Mouse (Mus musculus) thymus, postnatal 10 days (tissue): ENCODE results near the gene Bhlhe23.

Experiments used
- DNase-seq, 2 experiments: peaks; one replicate each; pipeline ENCODE4 v3.0.0; 2021; ENCODE audit warnings: low spot score in 2 of 2

Bhlhe23 gene

DNA sequence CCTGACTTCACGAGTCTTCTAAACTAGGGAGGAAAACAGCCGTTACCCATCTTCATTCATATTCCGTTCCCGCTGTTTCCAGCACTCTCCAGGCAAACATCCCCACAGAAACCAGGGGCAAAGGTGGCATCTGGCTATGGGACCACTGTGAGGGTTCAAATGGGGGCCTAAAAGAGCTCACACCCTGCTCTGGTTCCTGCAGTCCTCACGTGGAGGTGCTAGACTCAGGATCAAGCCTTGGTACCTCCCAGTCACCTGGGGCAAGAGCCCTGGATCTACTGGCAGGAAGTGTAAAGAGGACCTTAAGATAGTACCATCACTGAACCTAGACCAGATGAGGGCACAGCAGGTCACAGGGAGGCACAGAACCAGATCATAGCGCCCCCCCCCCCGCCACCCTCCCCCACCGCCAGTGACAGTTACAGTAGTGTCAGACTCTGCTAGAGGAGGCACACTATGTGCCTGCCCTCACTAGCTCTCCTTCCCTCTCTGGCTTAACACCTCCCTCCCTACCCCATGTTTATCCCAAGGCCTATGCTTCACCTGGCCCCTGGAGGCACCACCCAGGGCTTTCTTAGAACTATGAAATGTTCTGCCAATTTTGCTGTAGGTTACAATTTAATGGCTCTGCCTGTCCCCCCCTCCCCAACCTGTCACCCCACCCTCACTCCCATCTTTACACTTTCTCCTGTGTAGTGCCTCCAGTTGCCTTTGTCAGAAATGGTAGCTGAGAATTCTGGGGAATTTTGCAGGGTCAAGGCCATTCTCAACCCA, 50.7 kb downstream of the Bhlhe23 start:
- no peak for DNase-seq

DNA sequence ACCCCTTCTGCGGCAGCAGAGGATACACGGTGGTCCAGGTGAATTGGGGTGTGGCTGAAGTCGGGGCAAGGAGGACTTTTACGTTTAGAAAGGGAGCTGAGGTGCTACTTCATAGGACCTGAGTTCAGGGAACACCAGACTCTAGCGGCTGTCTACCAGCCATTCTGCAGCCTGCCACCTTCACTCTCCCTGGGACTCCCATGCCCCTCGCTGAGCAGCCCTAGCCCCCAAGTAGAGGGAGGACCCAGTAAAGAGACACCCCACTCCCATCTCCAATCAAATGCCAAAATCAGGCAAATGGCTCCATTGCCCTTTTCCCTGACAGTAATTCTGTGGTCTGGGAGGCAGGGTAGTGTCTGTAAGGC, 51.3 kb downstream of the Bhlhe23 start:
- DNase-seq, result no peak

DNA sequence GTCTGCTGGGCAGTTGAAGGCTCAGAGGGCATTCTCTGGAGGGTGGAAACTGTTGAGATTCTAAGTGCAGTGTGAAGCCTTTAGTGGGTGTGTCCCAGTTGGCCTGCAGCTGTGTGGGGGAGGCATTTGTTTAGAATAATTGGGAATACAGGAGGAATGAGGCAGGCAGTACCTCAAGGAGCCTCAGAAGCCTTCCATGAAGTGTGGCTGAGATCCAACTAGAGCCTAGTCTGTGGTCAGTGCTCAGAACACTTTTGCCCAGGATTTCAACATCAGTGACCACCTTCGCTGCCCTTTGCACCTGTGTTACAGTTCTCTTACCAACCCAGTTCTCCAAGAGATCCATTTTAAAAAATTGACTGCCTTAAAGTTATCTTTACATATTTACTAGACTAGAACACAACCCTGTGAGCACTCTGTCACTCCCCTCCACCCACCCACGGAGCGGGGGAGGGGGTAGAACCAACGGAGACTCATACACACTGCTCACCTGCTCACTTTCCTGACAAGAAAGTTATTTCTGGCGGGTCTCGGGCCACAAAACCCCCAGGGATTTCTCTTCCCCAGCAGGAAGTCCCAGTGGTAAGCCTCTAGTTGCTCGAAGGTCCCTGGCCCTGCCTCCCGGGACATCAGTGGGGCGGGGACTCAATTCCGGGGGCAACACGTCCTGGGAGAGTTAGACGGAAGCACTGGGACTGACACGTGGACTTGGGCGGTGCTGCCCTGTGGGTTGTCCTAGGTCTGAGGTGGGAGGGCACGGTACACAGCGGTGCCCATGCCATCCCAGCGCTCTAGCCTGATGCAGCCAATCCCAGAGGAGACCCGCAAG, 51.9 kb downstream of the Bhlhe23 start, which contains the start of gene Slc17a9:
Gene Slc17a9, plus strand, starts transcription at position 679 of the 829 bp plus-strand sequence.
- peak in 1 of 2 experiments; percentile 18 for DNase-seq
